Mouse (Mus musculus) embryonic fibroblast, embryonic 13.5 days (primary cell): ENCODE measurements at regions not wholly inside any gene's neighbourhood (a gene's known extent, or its start where the extent isn't known, plus 50 kb on each side); places are given as distances from the start of the nearest gene placed in this dataset.

Experiments
- CTCF ChIP-seq: IDR thresholded peaks from 2 replicates; pipeline ENCODE4 v1.5.1; 2011; ENCODE audit warnings: mild to moderate bottlenecking, control low read depth, low read length, moderate library complexity, borderline replicate concordance; ENCODE audit not compliant: insufficient read depth
- POLR2A ChIP-seq: IDR thresholded peaks from 2 replicates; pipeline ENCODE4 v1.6.1; 2011; ENCODE audit warnings: low read depth, mild to moderate bottlenecking, control low read depth, low read length, moderate library complexity

- TF ChIP-seq CTCF = no peak
- no peak for TF ChIP-seq POLR2A
These were observed 267.5 kb downstream of the Slc16a7 start for GRCm38 (mm10) chr10:125121762-125122161.
